9 mouse cellular contexts compared by ENCODE assay signal in genomic region chr9:107254476-107254875, GRCm38 (mm10). TPM values are rescaled to one million over a fixed set of nuclear protein-coding genes. Genes with fewer than 3 reads are reported as not detected.
DNase-seq lines count a peak whose midpoint lies in the region; ATAC-seq and TF ChIP-seq lines count a peak whose summit lies in the region.
"Had no signal": no experiment of that assay in that cellular context is flagged by ENCODE, and none has a peak within 500 bp of the region (broad histone marks: within the 10 kb centered on the region; RNA-seq: fewer than 3 reads in every experiment).

No protein-coding gene starts in this region.

- H3K4me1 ChIP-seq in kidney, embryonic 16.5 days (ENCODE audit: insufficient read depth, low read length), result peaks cover 9% of the 10 kb centered on the region; the same call in 1 of the 2 replicates
- H3K4me1 ChIP-seq in midbrain, embryonic 16.5 days (ENCODE audit: control insufficient read depth, insufficient read depth, low read length), result peaks cover 25% of the 10 kb centered on the region

- H3K27me3 ChIP-seq in kidney, embryonic 16.5 days (ENCODE audit: insufficient read depth, low read length), result no peaks in the 10 kb centered on the region
- no peaks in the 10 kb centered on the region for H3K27me3 ChIP-seq in midbrain, embryonic 16.5 days (ENCODE audit: control insufficient read depth, insufficient read depth, low read depth, low read length)

- WGBS in kidney, embryonic 16.5 days, result 62% methylated on average over 12 of the region's 12 CpGs
- WGBS in midbrain, embryonic 16.5 days, result 65% methylated on average over 12 of the region's 12 CpGs

- ATAC-seq in kidney, embryonic 16.5 days (ENCODE audit: low FRiP score, low TSS enrichment), result peak; percentile 46; the same call in 1 of the 2 replicates
- peak; percentile 82 for ATAC-seq in midbrain, embryonic 16.5 days

- peak; percentile 28; the same call in 1 of the 2 replicates for TF ChIP-seq CTCF in gastrocnemius, adult 2 months (IDR thresholded peaks at IDR 0.05)

- peak overlapping the region; percentile 87 for H3K27ac ChIP-seq in gastrocnemius, adult 2 months
- H3K27ac ChIP-seq in kidney, embryonic 16.5 days (ENCODE audit: low read length), result no peak overlapping the region
- 0 out of 2 replicates have a peak overlapping the region, but pooled peaks have one; percentile 54 for H3K27ac ChIP-seq in midbrain, embryonic 16.5 days (ENCODE audit: low read length)
- H3K27ac ChIP-seq: kidney, postnatal 0 days had no signal

- H3K9ac ChIP-seq in kidney, embryonic 16.5 days (replicated peaks; ENCODE audit: low read length), result no peak overlapping the region
- no peak overlapping the region for H3K9ac ChIP-seq in midbrain, embryonic 16.5 days (ENCODE audit: low read depth, low read length)

- peak; percentile 58 for DNase-seq in adrenal gland, adult 2 months
- DNase-seq in adrenal gland, adult 18-20 months (ENCODE audit: low spot score in 2 of 2), result no peak
- DNase-seq in adrenal gland, postnatal 36 days, result peak; percentile 36 to 56
- peak; percentile 84 for DNase-seq in gastrocnemius, adult 2 months
- DNase-seq in thymus, postnatal 36 days, result no peak
- DNase-seq in urinary bladder, adult 18-20 months (ENCODE audit: low spot score in 2 of 2), result no peak

- intact Hi-C loops in gastrocnemius, adult 2 months (cut with DNase I), result loop anchor here (2.0 to 5.0 kb wide), 2 partner anchors 20 to 33 kb away; partner anchors contain the start of gene Mapkapk3

- H3K4me3 ChIP-seq in gastrocnemius, adult 2 months, result peak overlapping the region; percentile 6
- no peak overlapping the region for H3K4me3 ChIP-seq in kidney, embryonic 16.5 days (ENCODE audit: low read length)
- no peak overlapping the region for H3K4me3 ChIP-seq in midbrain, embryonic 16.5 days (ENCODE audit: low read depth, low read length)

- no peaks in the 10 kb centered on the region for H3K9me3 ChIP-seq in kidney, embryonic 16.5 days (ENCODE audit: low read length)
- H3K9me3 ChIP-seq in midbrain, embryonic 16.5 days (replicated peaks; ENCODE audit: control insufficient read depth, low read length, poor library complexity, severe bottlenecking), result no peaks in the 10 kb centered on the region

- H3K4me2 ChIP-seq in kidney, embryonic 16.5 days (replicated peaks; ENCODE audit: low read depth, low read length), result no peak overlapping the region
- H3K4me2 ChIP-seq in midbrain, embryonic 16.5 days (ENCODE audit: low read length), result peak overlapping the region; percentile 22; the same call in 1 of the 2 replicates

- H3K36me3 ChIP-seq in kidney, embryonic 16.5 days (ENCODE audit: insufficient read depth, low read length), result no peaks in the 10 kb centered on the region
- no peaks in the 10 kb centered on the region for H3K36me3 ChIP-seq in midbrain, embryonic 16.5 days (ENCODE audit: control insufficient read depth, insufficient read depth, low read length)

RNA-seq across cellular contexts. Expression of gene Dock3, which starts 22.8 kb away (rescaled TPM):
- 1 to 10 TPM; 3.3 to 4.2 TPM for total RNA-seq in adrenal gland, adult 2 months (2021)
- 0.81 and 2.0 TPM in 2 replicates for polyA plus RNA-seq in adrenal gland, adult 2 months (2012; rRNA removed)
- 1 to 10 TPM; 3.1 to 3.7 TPM for total RNA-seq in adrenal gland, adult 18-20 months (2021)
- total RNA-seq in adrenal gland, postnatal 36 days (2021), result 1 to 10 TPM; 4.3 to 4.6 TPM
- total RNA-seq in gastrocnemius, adult 2 months (2021), result not detected
- 0.17 and 0.69 TPM in 2 replicates for polyA plus RNA-seq in kidney, embryonic 16.5 days (2015; fragmentation: Nextera tagmentation; extraction: Ambion mirVana)
- polyA plus RNA-seq in midbrain, embryonic 16.5 days (2015; fragmentation: Nextera tagmentation; extraction: Ambion mirVana), result 16.3 and 21.5 TPM in 2 replicates

RNA-seq across cellular contexts. Expression of gene Mapkapk3, which starts 35.2 kb away (rescaled TPM):
- total RNA-seq in adrenal gland, adult 2 months (2021), result 10 to 100 TPM; 27.9 to 69.9 TPM
- 30.9 and 41.7 TPM in 2 replicates for polyA plus RNA-seq in adrenal gland, adult 2 months (2012; rRNA removed)
- 10 to 100 TPM; 42.8 to 55.6 TPM for total RNA-seq in adrenal gland, adult 18-20 months (2021)
- total RNA-seq in adrenal gland, postnatal 36 days (2021), result 10 to 100 TPM; 53.7 to 54.3 TPM
- total RNA-seq in gastrocnemius, adult 2 months (2021), result 10 to 100 TPM; 32.6 to 48.1 TPM
- 9.4 and 11.3 TPM in 2 replicates for polyA plus RNA-seq in kidney, embryonic 16.5 days (2015; fragmentation: Nextera tagmentation; extraction: Ambion mirVana)
- polyA plus RNA-seq in midbrain, embryonic 16.5 days (2015; fragmentation: Nextera tagmentation; extraction: Ambion mirVana), result 1.5 and 1.9 TPM in 2 replicates

RNA-seq across cellular contexts. Expression of gene Cish, which starts 41.4 kb away (rescaled TPM):
- 10 to 100 TPM; 13.9 to 18.6 TPM for total RNA-seq in adrenal gland, adult 2 months (2021)
- polyA plus RNA-seq in adrenal gland, adult 2 months (2012; rRNA removed), result 33.3 and 34.8 TPM in 2 replicates
- 1 to 10 TPM; 7.9 to 9.9 TPM for total RNA-seq in adrenal gland, adult 18-20 months (2021)
- 10 to 100 TPM; 31.7 to 31.8 TPM for total RNA-seq in adrenal gland, postnatal 36 days (2021)
- 100 to 1,000 TPM in 1 of 2 experiments, 10 to 100 TPM in 1; 25.7 to 113 TPM for total RNA-seq in gastrocnemius, adult 2 months (2021)
- polyA plus RNA-seq in kidney, embryonic 16.5 days (2015; fragmentation: Nextera tagmentation; extraction: Ambion mirVana), result 19.5 and 19.9 TPM in 2 replicates
- polyA plus RNA-seq in midbrain, embryonic 16.5 days (2015; fragmentation: Nextera tagmentation; extraction: Ambion mirVana), result 8.6 and 9.4 TPM in 2 replicates

Comparison
In these comparisons a context has a peak if more than half of its experiments do, and no peak if none do; other contexts are left out.
1. DNase-seq: peak in adrenal gland, adult 2 months (single experiment), adrenal gland, postnatal 36 days (2 of 2) and gastrocnemius, adult 2 months (single experiment); none in adrenal gland, adult 18-20 months (0 of 2), thymus, postnatal 36 days (0 of 2) and urinary bladder, adult 18-20 months (0 of 2).
2. RNA of gene Dock3, which starts 22.8 kb away (total RNA-seq): 4.3 to 4.6 TPM in adrenal gland, postnatal 36 days, 3.3 to 4.2 TPM in adrenal gland, adult 2 months and 3.1 to 3.7 TPM in adrenal gland, adult 18-20 months; not detected in gastrocnemius, adult 2 months; every median in the first group is over 4 times any median in the second.